Mouse (Mus musculus) effector memory CD4-positive, alpha-beta T cell, adult 5 months (primary cell): ENCODE data around the gene Rint1. TPM values are rescaled to one million over a fixed set of nuclear protein-coding genes. Genes with fewer than 3 reads are reported as not detected.

Experiments used
- polyA plus RNA-seq: library from polyadenylated mRNA; unstranded; fragments of 100-300 nt; shearing (Covaris generic); gene quantifications from one replicate; pipeline ENCODE4 v1.2.1, GENCODE M21; 2017

Gene Rint1
- polyA plus RNA-seq: 15.0 TPM

DNA sequence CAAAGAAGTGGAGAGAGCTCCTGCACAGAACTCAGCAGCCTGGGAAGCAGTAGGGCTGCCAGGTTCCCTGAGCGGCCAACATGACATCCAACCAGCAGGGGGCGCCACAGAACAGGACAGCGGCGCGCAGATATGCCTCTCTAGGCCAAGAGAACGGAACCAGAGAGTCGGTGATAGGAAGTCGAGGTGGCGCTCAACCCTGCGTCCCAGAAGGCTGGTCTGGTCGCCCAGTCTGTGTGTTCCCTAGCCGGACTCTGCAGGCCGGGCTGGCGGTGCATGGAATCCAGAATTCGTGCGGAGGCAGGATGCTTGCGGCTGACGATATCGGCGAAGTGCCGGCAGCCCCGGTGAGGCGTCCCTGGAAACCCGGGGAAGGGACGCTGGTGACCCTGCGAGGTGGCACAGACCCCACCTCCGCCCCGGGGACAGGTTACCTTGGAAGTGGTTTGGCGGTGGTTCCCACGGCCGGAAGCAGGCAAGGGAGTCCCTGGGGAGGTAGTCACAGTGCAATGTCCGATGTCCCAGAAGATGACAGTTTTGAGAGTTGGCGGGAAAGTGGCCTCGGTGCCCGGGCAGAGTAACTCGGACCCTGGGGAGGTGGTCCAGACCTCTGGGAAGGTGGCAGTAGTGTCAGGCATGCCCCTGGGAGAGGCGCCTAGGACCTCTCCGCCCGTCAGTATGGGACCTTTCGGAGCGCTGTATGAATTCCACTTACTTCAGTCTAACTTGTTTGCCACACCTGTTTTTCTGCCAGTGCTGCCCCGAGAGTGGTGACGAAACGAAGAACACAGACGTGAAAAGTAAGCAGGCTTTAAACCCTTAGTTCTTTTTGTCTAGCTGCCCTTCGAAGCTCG is at the start of gene Rint1:
TSS of gene Rint1 (plus strand) at position 176 of the 854 bp plus-strand sequence.

DNA sequence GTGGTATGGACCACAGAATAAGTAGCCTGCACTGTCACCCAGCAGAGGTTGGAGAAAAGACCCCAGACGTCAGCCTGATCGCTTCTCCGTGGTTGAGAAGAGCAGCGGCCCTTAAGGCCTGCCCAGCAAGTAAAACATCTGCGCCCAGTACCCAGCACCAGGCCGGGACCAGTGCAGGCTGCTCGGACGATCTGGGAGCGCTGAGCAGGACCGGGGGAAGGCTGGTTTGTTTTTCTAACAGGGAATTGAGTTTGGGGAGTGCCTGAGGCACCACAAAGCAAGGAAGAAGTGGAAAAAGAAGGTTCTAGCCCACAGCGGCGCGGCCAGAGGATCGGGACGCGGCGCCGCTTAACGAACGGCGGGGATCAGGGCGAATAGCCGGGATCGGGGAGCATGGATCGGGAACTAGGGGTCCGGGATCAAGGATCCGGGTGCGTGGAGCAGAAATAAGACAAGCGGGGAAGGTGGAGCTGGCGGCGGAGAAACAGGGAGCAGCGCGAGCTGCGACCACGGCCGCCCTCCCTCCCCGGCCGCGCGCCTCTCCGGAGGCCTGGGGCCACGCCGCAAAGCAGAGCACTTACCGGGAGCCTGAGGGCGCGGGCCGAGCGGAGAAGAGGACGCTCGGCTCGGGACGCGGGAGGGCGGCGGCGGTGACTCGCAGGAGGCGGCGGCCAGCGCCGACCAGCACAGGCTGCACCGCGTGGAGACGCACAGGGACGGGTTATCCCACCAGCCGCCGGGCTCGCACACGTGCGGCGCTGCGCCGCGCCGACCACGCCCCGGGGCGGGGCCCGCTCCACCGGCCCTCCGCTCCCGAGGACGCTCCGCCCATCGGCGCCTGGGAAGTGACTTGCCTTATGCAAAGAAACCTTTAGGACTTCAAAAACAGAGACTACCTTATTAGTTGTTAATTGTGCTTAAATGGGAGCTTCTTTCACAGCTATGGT is 4.3 kb upstream of the Rint1 start, which contains the start of gene Pus7:
TSS of gene Pus7 (minus strand) at position 781 of the 947 bp plus-strand sequence.

DNA sequence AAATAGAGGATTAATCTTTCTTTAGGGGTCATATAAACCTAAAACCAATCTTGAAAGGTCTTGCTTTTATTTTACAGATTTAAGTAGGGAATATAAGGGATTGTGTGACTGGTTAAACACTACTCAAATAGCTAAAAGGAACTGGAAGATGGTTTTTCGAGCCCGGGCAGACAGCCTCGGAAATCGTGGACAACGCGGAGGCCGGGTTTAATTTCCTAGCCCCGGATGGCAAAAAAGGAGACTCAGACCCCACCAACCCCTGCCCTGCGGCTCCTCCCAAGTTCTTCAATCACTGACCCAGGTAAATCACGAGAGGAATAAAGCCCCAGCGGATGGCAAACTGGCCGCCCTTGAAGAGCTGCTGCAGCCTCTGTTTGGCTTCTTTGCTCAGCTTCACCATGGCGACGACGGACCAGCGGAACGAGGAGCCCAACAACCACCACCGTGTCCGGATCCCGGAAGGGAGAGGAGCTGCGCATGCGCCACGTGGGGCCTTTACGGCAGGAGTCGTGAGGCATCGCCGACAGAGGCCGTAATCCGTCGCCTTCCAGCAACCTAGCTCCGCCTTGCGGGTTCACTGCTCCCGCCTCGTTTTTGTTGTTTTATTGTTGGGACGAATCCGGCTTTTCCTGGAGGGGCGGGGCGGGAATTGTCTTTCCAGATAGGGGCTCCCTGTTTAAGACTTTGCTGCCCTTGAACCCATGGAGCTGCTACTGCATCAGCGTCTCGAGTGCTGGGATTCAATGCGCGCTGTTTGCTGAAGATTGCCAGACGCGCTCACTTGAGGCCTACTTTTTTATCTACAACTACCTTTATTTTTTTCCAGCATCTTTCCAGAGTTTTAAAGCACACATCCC is 56.4 kb downstream of the Rint1 start, which contains the start of gene Tomm7:
TSS of gene Tomm7 (minus strand) at position 488 of the 857 bp plus-strand sequence.

Other genes with a start within 250 kb of the Rint1 start
- gene Srpk2, start 103.1 kb upstream of the Rint1 start, polyA plus RNA-seq: 82.8 TPM
- gene Pus7, start 4.0 kb upstream of the Rint1 start, polyA plus RNA-seq: 16.3 TPM
- 50.8 TPM for gene Tomm7, start 56.5 kb downstream of the Rint1 start, polyA plus RNA-seq
- 15.1 TPM for gene Fam126a, start 243.0 kb downstream of the Rint1 start, polyA plus RNA-seq